Mouse (Mus musculus) inflammation-experienced regulatory T-cells (primary cell): ENCODE results near the gene Mt4. TPM values are rescaled to one million over a fixed set of nuclear protein-coding genes. Genes with fewer than 3 reads are reported as not detected.

Experiments used
- polyA plus RNA-seq, 2 experiments: library from polyadenylated mRNA; unstranded; fragments of 100-300 nt; shearing (Covaris generic); gene quantifications; one replicate each; pipeline ENCODE4 v1.2.1; 2017

Mt4 gene
- polyA plus RNA-seq, result not detected

GRCm38 (mm10) chr8:94136933-94137332, at the start of gene Mt4:
Gene Mt4, plus strand, starts transcription at chr8:94137197.

DNA sequence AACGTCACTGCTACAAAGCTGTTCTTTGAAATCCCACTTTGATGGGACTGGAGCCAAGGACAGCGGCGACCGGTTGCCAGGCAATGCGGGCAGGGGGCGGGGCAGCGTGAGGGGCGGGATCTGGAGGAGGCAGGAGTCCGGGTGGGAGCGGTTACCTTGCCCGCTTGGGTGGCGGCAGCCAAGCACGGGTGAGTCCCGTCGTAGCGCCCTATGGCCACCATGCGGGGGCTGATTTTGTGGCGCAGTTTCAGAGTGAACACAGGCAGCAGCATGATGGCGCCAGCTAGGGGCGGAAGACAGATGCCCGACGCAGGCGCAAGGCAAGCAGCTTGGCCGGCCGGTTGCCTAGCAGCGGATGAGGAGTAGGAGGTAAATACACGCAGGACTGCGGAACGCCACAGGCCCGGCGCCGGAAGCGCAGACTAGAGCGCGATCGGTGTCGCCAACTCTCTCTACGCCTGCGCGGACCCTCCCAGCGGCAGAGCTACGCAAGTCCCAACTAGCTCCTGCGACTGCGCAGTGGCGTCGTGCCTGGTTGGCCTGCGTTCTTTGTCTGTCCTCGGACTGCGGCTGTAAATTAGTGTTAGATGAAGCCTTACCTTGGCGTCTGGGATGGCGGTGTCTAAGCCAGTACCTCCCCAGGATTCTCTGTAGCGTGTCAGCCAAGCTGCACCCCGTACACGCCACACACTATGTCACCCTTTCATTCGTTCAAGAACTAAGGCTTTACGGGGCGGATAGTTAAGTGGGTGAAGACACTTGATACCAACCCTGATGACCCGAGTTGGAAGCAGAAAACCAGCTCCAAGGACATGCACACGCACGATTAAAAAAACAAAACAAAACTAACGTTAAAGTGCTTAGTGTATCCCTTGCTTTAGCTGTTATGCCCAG, 38.7 kb upstream of the Mt4 start, which contains the start of gene Bbs2:
TSS of gene Bbs2 (minus strand) at position 848 of the 894 bp plus-strand sequence.

DNA sequence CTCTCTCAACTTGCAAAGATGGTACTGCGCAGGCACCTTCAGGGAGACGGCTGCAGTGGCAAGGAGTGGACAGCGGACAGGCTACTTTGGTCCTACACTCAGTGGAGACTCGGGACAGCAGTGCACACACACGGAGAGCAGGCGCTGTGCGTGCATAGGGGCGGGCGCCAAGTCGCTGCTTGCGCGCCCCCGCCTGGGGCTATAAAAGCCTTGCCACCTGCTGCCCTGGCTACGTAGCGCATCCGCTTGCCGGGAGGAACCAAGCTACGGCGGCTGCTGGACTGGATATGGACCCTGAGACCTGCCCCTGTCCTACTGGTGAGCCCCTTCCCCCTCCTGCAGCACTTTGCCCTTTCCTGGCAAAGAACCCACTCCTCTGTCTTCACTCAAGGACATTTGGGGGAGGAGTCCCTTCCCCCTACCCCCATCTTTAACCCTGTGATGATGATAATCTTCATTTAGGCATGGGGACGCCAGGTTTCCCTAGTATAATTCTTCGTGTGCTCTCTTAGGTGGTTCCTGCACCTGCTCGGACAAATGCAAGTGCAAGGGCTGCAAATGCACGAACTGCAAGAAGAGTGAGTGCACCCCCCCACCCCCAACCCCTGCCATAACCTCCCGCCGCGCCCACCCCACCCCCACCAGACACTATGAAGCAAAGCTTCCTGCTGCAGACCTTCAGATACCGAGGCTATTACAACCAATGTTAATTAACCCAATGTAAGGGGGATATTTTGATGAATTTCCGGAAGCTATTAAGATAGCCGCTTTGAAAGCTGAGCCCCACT, 15.7 kb downstream of the Mt4 start, which contains the start of gene Mt3:
TSS of gene Mt3 (plus strand) at position 95 of the 788 bp plus-strand sequence.

DNA sequence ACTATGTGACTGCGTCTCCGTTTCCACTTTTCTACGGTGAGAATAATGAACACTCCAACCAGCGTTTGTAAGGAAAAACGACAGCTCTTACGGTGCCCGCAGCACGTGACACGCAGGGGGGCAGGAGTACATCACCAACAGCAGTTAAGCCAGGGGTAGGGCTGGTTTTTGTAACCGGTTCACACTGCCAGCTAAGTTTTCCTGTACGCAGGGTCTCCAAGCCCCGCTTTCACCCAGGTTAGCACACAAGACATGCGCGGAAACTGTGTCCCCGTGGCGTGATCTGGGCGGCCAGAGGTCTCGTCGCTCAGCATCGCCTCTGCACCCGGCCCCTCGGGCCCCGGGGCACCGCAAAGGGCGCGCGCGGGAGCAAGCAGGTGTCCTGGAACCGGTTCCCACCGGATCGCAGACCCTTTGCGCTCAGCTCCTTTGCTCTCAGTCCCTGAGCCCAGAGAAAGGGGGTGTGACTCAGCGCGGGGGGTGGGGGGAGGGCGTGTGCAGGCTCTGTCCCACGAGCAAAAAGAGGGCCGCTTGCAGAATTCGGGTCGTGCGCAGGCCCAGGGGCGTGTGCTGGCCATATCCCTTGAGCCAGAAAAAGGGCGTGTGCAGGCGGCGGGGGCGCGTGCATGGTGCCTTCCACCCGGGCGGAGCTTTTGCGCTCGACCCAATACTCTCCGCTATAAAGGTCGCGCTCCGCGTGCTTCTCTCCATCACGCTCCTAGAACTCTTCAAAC, 35.2 kb downstream of the Mt4 start, which contains the start of gene Mt2:
TSS of gene Mt2 (plus strand) at position 590 of the 734 bp plus-strand sequence.

DNA sequence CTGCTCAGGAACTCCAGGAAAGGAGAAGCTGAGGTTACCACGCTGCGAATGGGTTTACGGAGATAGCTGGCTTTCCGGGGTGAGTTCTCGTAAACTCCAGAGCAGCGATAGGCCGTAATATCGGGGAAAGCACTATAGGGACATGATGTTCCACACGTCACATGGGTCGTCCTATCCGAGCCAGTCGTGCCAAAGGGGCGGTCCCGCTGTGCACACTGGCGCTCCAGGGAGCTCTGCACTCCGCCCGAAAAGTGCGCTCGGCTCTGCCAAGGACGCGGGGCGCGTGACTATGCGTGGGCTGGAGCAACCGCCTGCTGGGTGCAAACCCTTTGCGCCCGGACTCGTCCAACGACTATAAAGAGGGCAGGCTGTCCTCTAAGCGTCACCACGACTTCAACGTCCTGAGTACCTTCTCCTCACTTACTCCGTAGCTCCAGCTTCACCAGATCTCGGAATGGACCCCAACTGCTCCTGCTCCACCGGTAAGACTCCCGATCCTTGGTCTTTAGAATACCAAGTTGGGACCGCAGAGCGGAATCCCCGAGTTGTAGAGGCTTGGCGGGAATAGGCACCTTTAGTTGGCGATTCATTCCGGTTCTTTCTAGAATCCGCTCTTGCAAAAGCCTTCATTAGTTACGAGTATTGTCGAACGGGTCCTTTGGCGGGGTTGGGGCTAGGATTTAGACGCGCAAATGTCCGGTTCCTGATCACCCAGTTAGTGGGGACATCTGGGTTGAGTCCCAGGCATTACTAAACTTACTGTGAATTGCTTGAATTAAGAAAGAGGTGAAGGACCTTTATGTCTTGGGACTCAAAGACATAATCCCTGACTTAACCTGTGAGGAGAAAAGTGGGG, 42.1 kb downstream of the Mt4 start, which contains the start of gene Mt1:
TSS of gene Mt1 (plus strand) at position 226 of the 856 bp plus-strand sequence.

Other genes starting within 250 kb of the Mt4 start
- 100 to 1,000 TPM; 131 to 142 TPM for gene Amfr, start 124.4 kb upstream of the Mt4 start, polyA plus RNA-seq
- 100 to 1,000 TPM in 1 of 2 experiments, 10 to 100 TPM in 1; 87.7 to 102 TPM for gene Nudt21, start 100.2 kb upstream of the Mt4 start, polyA plus RNA-seq
- 10 to 100 TPM; 14.4 to 15.9 TPM for gene Ogfod1, start 100.0 kb upstream of the Mt4 start, polyA plus RNA-seq
- 10 to 100 TPM; 10.1 to 15.8 TPM for gene Bbs2, start 38.3 kb upstream of the Mt4 start, polyA plus RNA-seq
- under 1 TPM in 1 of 2 experiments, not detected in 1; 0.55 TPM for gene Mt3, start 15.4 kb downstream of the Mt4 start, polyA plus RNA-seq
- gene Mt2, start 35.5 kb downstream of the Mt4 start, polyA plus RNA-seq, result 1 to 10 TPM in 1 of 2 experiments, not detected in 1; 2.2 TPM
- 1 to 10 TPM; 3.6 to 9.6 TPM for gene Mt1, start 41.9 kb downstream of the Mt4 start, polyA plus RNA-seq
- gene Nup93, start 77.4 kb downstream of the Mt4 start, polyA plus RNA-seq, result 10 to 100 TPM; 37.2 to 37.5 TPM
- gene Slc12a3, start 192.0 kb downstream of the Mt4 start, polyA plus RNA-seq, result under 1 TPM; 0.35 to 0.38 TPM
- 100 to 1,000 TPM in 1 of 2 experiments, 10 to 100 TPM in 1; 99.5 to 126 TPM for gene Herpud1, start 249.2 kb downstream of the Mt4 start, polyA plus RNA-seq